Mouse (Mus musculus): ENCODE data around the gene Gosr2. TPM values are rescaled to one million over a fixed set of nuclear protein-coding genes. Genes with fewer than 3 reads are reported as not detected.

Gosr2 gene
- polyA plus RNA-seq, 1 experiment from 2014 or later: 87.7 TPM

DNA sequence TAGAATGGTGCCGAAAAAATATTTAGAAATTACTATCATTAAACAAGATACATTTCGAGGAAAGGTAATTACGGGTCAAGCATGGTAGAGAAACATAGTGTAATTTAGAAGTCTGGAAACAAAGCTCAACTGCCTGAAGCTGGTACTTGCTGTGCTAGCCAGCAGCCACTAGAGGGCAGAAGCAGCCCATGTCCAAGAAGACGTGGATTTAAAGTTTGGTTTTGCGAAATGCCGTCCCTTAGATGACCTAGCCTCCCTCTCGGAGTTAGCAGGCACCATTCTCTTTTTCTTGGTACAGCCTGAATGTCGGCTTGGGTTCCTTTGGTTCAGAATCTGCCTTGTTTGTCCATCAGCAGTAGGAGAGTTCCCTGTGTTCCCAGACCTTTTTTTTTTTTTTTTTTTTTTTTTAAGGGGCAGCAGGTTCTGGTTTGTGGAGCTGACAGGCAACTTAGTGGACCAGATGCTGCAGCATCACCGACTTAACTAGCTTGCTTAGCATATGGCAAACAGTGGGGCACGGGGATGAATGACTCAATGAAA, 58.2 kb downstream of the Gosr2 start:
- no peak for ATAC-seq (ENCODE audit: borderline replicate concordance, extremely low read depth, low FRiP score, low TSS enrichment)
- no peak overlapping the region for H3K27ac ChIP-seq
- H3K4me1 ChIP-seq: no peaks in the 10 kb centered on the region
- 2% methylated on average over 10 of the region's 10 CpGs for WGBS
- no peak overlapping the region for H3K9ac ChIP-seq
- no peaks in the 10 kb centered on the region for H3K36me3 ChIP-seq
- H3K4me2 ChIP-seq: no peak overlapping the region
- peaks cover 17% of the 10 kb centered on the region for H3K27me3 ChIP-seq
- H3K4me3 ChIP-seq: no peak overlapping the region
- H3K9me3 ChIP-seq: no peaks in the 10 kb centered on the region; the same call in 1 of the 2 replicates

DNA sequence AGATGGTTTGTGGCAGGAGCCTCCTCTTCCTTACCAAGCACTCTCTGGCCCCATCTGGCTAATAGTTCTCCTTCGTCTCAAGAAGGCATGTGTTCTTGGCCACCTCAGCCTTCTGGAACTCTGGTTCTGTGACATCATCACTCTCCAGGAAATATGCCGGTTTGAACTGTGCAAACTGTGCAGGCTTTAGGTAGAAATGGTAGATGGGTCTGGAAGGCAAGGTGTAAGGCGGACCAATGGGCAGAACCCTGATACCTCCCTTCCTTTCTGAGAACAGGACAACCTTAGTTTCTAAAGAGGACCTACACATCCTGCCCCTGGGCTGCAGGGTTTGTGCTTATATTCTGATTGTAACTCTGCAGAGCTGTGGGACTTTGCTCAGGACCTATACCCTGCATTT, 58.9 kb downstream of the Gosr2 start, which contains the start of gene Lyzl6:
TSS of gene Lyzl6 (minus strand) at position 101 of the 400 bp plus-strand sequence.
- no peak for ATAC-seq (ENCODE audit: borderline replicate concordance, extremely low read depth, low FRiP score, low TSS enrichment)
- H3K27ac ChIP-seq: no peak within 1 kb of the TSS

DNA sequence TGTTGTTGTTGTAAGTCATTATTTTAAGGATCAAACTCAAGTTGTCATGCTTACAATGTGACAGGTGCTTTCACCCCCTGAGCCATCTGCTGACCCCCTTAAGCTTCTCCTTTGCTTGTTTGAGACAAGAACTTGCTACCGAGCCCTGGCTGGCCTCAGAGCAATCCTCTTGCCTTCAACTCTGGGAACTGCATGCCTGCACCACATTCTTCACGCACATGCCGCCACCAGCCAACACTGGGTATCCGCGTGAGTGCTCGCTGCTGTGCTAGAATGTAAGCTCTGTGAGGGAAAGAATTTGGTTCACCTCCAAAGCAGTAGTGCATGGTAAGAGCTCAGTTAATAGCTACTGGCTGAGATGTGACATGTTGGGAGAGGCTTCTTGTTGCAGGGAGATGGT, 61.4 kb downstream of the Gosr2 start:
- no peak for ATAC-seq (ENCODE audit: borderline replicate concordance, extremely low read depth, low FRiP score, low TSS enrichment)
- H3K9me3 ChIP-seq: no peaks in the 10 kb centered on the region
- no peaks in the 10 kb centered on the region for H3K36me3 ChIP-seq
- peaks cover 15% of the 10 kb centered on the region for H3K27me3 ChIP-seq
- H3K9ac ChIP-seq: no peak overlapping the region
- 74% methylated on average over 6 of the region's 6 CpGs for WGBS
- no peaks in the 10 kb centered on the region for H3K4me1 ChIP-seq
- no peak overlapping the region for H3K4me2 ChIP-seq
- no peak overlapping the region for H3K27ac ChIP-seq
- H3K4me3 ChIP-seq: no peak overlapping the region

More for the DNA sequence above, 58.9 kb downstream of the Gosr2 start, which contains the start of gene Lyzl6:
- Histone ChIP-seq H3K4me2 (no peak within 1 kb of the TSS), H3K9ac (no peak within 1 kb of the TSS), H3K4me1 (no peaks in the 10 kb centered on the region), H3K27me3 (peaks cover 17% of the 10 kb centered on the region), H3K36me3 (no peaks in the 10 kb centered on the region), H3K9me3 (no peaks in the 10 kb centered on the region), H3K4me3 (no peak within 1 kb of the TSS)
- 71% methylated on average over 3 of the region's 3 CpGs for WGBS

DNA sequence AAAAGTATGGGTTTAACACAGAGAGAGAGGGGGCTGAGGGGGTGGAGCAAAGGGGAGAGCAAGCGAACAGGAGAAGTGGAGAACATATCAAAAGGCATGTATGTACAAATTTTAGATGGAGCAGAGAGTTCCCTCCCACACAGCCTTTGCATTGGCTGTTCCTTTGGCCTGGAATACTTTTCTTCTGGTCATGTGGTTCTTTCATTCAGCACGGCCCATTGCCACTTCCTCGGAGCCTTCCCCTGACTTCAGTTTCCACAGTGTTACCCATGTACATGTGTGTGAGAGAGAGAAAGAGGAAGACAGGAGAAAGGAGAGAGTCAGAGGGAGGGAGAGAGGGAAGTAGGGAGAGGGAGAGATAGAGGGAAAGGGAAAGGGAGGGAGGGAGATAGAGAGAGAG, 62.2 kb downstream of the Gosr2 start:
- ATAC-seq (ENCODE audit: borderline replicate concordance, extremely low read depth, low FRiP score, low TSS enrichment): no peak
- no peaks in the 10 kb centered on the region for H3K36me3 ChIP-seq

DNA sequence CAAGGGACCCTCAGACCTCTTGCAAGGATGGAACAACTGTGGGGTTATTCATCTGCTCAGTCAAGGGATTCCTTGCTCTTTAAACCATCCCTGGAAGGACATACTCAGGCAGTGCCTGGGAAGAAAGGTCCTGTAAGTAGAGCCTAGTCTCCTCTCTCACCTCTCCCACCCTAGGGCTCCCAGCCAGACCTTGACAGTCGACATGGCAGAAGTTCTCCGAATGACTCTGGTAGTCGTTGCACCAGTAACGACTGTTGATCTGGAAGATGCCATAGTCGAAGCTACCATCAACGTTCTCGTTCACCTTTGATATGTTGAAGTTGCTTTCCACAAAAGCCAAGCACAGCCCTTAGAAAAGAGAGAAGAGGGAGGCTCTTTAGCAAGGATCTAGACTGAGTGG, 62.9 kb downstream of the Gosr2 start:
- Histone ChIP-seq H3K4me1 (no peaks in the 10 kb centered on the region), H3K27me3 (peaks cover 4% of the 10 kb centered on the region), H3K4me3 (no peak overlapping the region), H3K4me2 (no peak overlapping the region), H3K27ac (no peak overlapping the region), H3K9me3 (no peaks in the 10 kb centered on the region), H3K9ac (no peak overlapping the region), H3K36me3 (no peaks in the 10 kb centered on the region)
- ATAC-seq (ENCODE audit: borderline replicate concordance, extremely low read depth, low FRiP score, low TSS enrichment): no peak
- WGBS: 87% methylated on average over 7 of the region's 7 CpGs

More for the DNA sequence above, 62.2 kb downstream of the Gosr2 start:
- no peak overlapping the region for H3K4me3 ChIP-seq
- H3K27me3 ChIP-seq: peaks cover 10% of the 10 kb centered on the region
- no peaks in the 10 kb centered on the region for H3K9me3 ChIP-seq
- H3K9ac ChIP-seq: no peak overlapping the region
- no peak overlapping the region for H3K27ac ChIP-seq
- H3K4me1 ChIP-seq: no peaks in the 10 kb centered on the region
- 58% methylated on average over 3 of the region's 3 CpGs for WGBS
- H3K4me2 ChIP-seq: no peak overlapping the region

DNA sequence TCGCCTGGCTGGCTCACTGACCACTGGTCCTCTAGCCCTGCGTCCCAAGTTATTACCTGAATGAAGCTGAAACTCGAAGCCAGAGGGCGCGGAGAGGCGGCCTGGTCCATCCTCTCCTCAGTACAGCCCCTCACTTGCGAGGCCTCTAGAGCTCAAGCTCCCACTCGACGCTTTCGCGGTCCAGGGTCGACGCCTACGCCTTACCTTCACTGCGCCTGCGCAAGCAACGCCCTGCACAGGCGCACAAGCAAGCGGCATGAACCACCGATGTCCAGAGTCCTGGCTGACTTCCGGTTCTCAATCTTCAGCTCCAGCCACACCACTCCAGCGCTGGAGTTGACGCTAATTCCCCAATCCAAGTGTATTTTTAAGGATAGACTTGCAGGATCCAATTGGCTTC, 70.2 kb downstream of the Gosr2 start:
- Histone ChIP-seq H3K36me3 (no peaks in the 10 kb centered on the region), H3K27me3 (no peaks in the 10 kb centered on the region), H3K9ac (no peak overlapping the region), H3K9me3 (no peaks in the 10 kb centered on the region), H3K27ac (no peak overlapping the region), H3K4me1 (no peaks in the 10 kb centered on the region), H3K4me3 (no peak overlapping the region), H3K4me2 (no peak overlapping the region)
- no peak for ATAC-seq (ENCODE audit: borderline replicate concordance, extremely low read depth, low FRiP score, low TSS enrichment)
- WGBS: 74% methylated on average over 23 of the region's 23 CpGs

Other genes starting within 250 kb of the Gosr2 start
- gene Lrrc37a, start 193.3 kb downstream of the Gosr2 start, polyA plus RNA-seq (2015; fragmentation: Nextera tagmentation; extraction: Ambion mirVana): not detected in 2 replicates
- not detected in 2 replicates for gene Gm884, start 76.8 kb downstream of the Gosr2 start, polyA plus RNA-seq (2015; fragmentation: Nextera tagmentation; extraction: Ambion mirVana)
- gene Lyzl6, start 59.0 kb downstream of the Gosr2 start, polyA plus RNA-seq (2015; fragmentation: Nextera tagmentation; extraction: Ambion mirVana): not detected in 2 replicates
- gene Rprml, start 48.3 kb downstream of the Gosr2 start, polyA plus RNA-seq (2015; fragmentation: Nextera tagmentation; extraction: Ambion mirVana): not detected in 2 replicates
- gene Wnt9b, start 51.9 kb upstream of the Gosr2 start, polyA plus RNA-seq (2015; fragmentation: Nextera tagmentation; extraction: Ambion mirVana): 0.04 TPM in 2 replicates
- gene Wnt3, start 76.3 kb upstream of the Gosr2 start, polyA plus RNA-seq (2015; fragmentation: Nextera tagmentation; extraction: Ambion mirVana): 0.09 and 0.23 TPM in 2 replicates

Data from lung, embryonic 15.5 days (tissue).